Mouse (Mus musculus): ENCODE results near the gene 4930523C07Rik. TPM values are rescaled to one million over a fixed set of nuclear protein-coding genes. Genes with fewer than 3 reads are reported as not detected.

The 4930523C07Rik gene
- 2.3 and 3.2 TPM in 2 replicates for polyA plus RNA-seq (2014; fragmentation: Nextera tagmentation; extraction: Ambion mirVana)

GRCm38 (mm10) chr1:160044237-160045021, at the start of gene 4930523C07Rik:
Gene 4930523C07Rik, plus strand, starts transcription at chr1:160044382.
- peak within 1 kb of the TSS; percentile 49 for H3K9ac ChIP-seq (ENCODE audit: low read length)
- H3K4me2 ChIP-seq (ENCODE audit: low read depth, severe bottlenecking), result peak within 1 kb of the TSS; percentile 55
- no peaks in the 10 kb centered on the region for H3K9me3 ChIP-seq (ENCODE audit: control insufficient read depth, low read length)
- H3K36me3 ChIP-seq (ENCODE audit: control insufficient read depth, insufficient read depth, low read length), result no peaks in the 10 kb centered on the region
- ATAC-seq (ENCODE audit: insufficient number of reproducible peaks, low FRiP score, low TSS enrichment, low read depth) (peak; percentile 56; the same call in 1 of the 2 replicates), DNase-seq (ENCODE audit: low spot score) (peak; percentile 65)
- whole genome bisulfite sequencing, result 2% methylated on average over 33 of the region's 33 CpGs
- H3K27me3 ChIP-seq (ENCODE audit: control insufficient read depth, insufficient read depth, low read length), result no peaks in the 10 kb centered on the region
- no peak within 1 kb of the TSS for H3K27ac ChIP-seq (replicated peaks; ENCODE audit: low read depth, low read length)
- H3K4me1 ChIP-seq (ENCODE audit: control insufficient read depth, insufficient read depth, low read length), result no peaks in the 10 kb centered on the region; the same call in 1 of the 2 replicates
- peak within 1 kb of the TSS; percentile 33 for H3K4me3 ChIP-seq (ENCODE audit: low read depth, low read length)

DNA sequence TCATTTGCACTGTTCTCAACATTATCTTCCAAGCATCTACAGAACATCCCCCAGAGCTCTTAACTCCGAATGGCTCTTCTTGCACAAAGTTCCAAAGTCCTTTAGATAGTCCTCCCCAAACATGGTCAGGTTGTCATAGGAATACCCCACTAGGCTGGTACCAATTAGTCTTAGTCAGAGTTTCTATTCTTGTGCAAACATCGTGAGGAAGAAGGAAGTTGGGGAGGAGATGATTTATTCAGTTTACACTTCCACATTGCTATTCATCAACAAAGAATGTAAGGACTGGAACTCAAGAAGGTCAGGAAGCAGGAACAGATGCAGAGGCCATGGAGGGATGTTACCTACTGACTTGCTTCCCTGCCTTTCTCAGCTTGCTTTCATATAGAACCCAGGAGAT, 46.9 kb upstream of the 4930523C07Rik start:
- Histone ChIP-seq H3K9me3 (ENCODE audit: control insufficient read depth, low read length) (no peaks in the 10 kb centered on the region), H3K4me1 (ENCODE audit: control insufficient read depth, insufficient read depth, low read length) (no peaks in the 10 kb centered on the region), H3K4me2 (ENCODE audit: low read depth, severe bottlenecking) (no peak overlapping the region), H3K27ac (replicated peaks; ENCODE audit: low read depth, low read length) (no peak overlapping the region), H3K4me3 (ENCODE audit: low read depth, low read length) (no peak overlapping the region), H3K27me3 (ENCODE audit: control insufficient read depth, insufficient read depth, low read length) (no peaks in the 10 kb centered on the region), H3K9ac (ENCODE audit: low read length) (no peak overlapping the region), H3K36me3 (ENCODE audit: control insufficient read depth, insufficient read depth, low read length) (no peaks in the 10 kb centered on the region)
- 70% methylated on average over 2 of the region's 2 CpGs for WGBS
- no peak for DNase-seq (ENCODE audit: low spot score)
- ATAC-seq (ENCODE audit: insufficient number of reproducible peaks, low FRiP score, low TSS enrichment, low read depth), result no peak

GRCm38 (mm10) chr1:159998349-159998748, 45.8 kb upstream of the 4930523C07Rik start:
- whole genome bisulfite sequencing, result 71% methylated on average over 1 of the region's 1 CpGs
- H3K27ac ChIP-seq (replicated peaks; ENCODE audit: low read depth, low read length), result no peak overlapping the region
- ATAC-seq (ENCODE audit: insufficient number of reproducible peaks, low FRiP score, low TSS enrichment, low read depth), result no peak

GRCm38 (mm10) chr1:159999232-159999631, 45.0 kb upstream of the 4930523C07Rik start:
- Histone ChIP-seq H3K9ac (ENCODE audit: low read length) (no peak overlapping the region), H3K36me3 (ENCODE audit: control insufficient read depth, insufficient read depth, low read length) (no peaks in the 10 kb centered on the region), H3K4me3 (ENCODE audit: low read depth, low read length) (no peak overlapping the region), H3K27me3 (ENCODE audit: control insufficient read depth, insufficient read depth, low read length) (no peaks in the 10 kb centered on the region), H3K4me2 (ENCODE audit: low read depth, severe bottlenecking) (no peak overlapping the region), H3K9me3 (ENCODE audit: control insufficient read depth, low read length) (no peaks in the 10 kb centered on the region), H3K27ac (replicated peaks; ENCODE audit: low read depth, low read length) (no peak overlapping the region), H3K4me1 (ENCODE audit: control insufficient read depth, insufficient read depth, low read length) (no peaks in the 10 kb centered on the region)
- WGBS, result 82% methylated on average over 3 of the region's 3 CpGs
- no peak for DNase-seq (ENCODE audit: low spot score)
- no peak for ATAC-seq (ENCODE audit: insufficient number of reproducible peaks, low FRiP score, low TSS enrichment, low read depth)

More at GRCm38 (mm10) chr1:159998349-159998748, 45.8 kb upstream of the 4930523C07Rik start:
- Histone ChIP-seq H3K4me3 (ENCODE audit: low read depth, low read length) (no peak overlapping the region), H3K9ac (ENCODE audit: low read length) (no peak overlapping the region), H3K36me3 (ENCODE audit: control insufficient read depth, insufficient read depth, low read length) (no peaks in the 10 kb centered on the region), H3K9me3 (ENCODE audit: control insufficient read depth, low read length) (no peaks in the 10 kb centered on the region), H3K27me3 (ENCODE audit: control insufficient read depth, insufficient read depth, low read length) (no peaks in the 10 kb centered on the region), H3K4me2 (ENCODE audit: low read depth, severe bottlenecking) (no peak overlapping the region), H3K4me1 (ENCODE audit: control insufficient read depth, insufficient read depth, low read length) (no peaks in the 10 kb centered on the region)
- no peak for DNase-seq (ENCODE audit: low spot score)

DNA sequence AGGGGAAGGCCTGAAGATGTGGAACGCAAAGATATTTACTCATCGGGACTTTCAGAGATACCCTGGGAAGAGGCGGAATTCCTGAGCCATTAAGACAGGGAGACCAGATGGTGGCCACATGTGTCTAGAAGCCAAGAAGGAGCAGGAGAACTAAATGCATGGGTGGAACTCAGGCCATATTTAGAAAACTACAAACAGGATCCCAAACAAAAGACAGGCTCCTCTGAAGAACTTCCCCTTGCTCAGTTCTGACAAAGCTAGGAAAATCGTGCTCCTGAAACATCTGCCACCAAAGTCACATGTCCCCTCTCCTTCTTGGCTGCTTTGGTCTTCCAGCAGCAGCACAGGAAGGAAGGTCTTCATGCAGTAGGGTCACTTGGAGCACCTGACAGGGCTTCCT, 38.9 kb upstream of the 4930523C07Rik start:
- H3K27ac ChIP-seq (replicated peaks; ENCODE audit: low read depth, low read length), result no peak overlapping the region

GRCm38 (mm10) chr1:160006919-160007588, 37.1 kb upstream of the 4930523C07Rik start:
- H3K36me3 ChIP-seq (ENCODE audit: control insufficient read depth, insufficient read depth, low read length), result no peaks in the 10 kb centered on the region
- H3K4me1 ChIP-seq (ENCODE audit: control insufficient read depth, insufficient read depth, low read length), result no peaks in the 10 kb centered on the region
- H3K4me3 ChIP-seq (ENCODE audit: low read depth, low read length), result no peak overlapping the region
- no peak overlapping the region for H3K9ac ChIP-seq (ENCODE audit: low read length)
- 91% methylated on average over 8 of the region's 8 CpGs for WGBS
- no peaks in the 10 kb centered on the region for H3K9me3 ChIP-seq (ENCODE audit: control insufficient read depth, low read length)
- no peak overlapping the region for H3K4me2 ChIP-seq (ENCODE audit: low read depth, severe bottlenecking)
- no peak for ATAC-seq (ENCODE audit: insufficient number of reproducible peaks, low FRiP score, low TSS enrichment, low read depth)
- no peak overlapping the region for H3K27ac ChIP-seq (replicated peaks; ENCODE audit: low read depth, low read length)
- no peak for DNase-seq (ENCODE audit: low spot score)
- H3K27me3 ChIP-seq (ENCODE audit: control insufficient read depth, insufficient read depth, low read length), result no peaks in the 10 kb centered on the region

More for the DNA sequence above, 38.9 kb upstream of the 4930523C07Rik start:
- Histone ChIP-seq H3K27me3 (ENCODE audit: control insufficient read depth, insufficient read depth, low read length) (no peaks in the 10 kb centered on the region), H3K9ac (ENCODE audit: low read length) (no peak overlapping the region), H3K4me2 (ENCODE audit: low read depth, severe bottlenecking) (no peak overlapping the region), H3K4me3 (ENCODE audit: low read depth, low read length) (no peak overlapping the region), H3K36me3 (ENCODE audit: control insufficient read depth, insufficient read depth, low read length) (no peaks in the 10 kb centered on the region), H3K9me3 (ENCODE audit: control insufficient read depth, low read length) (no peaks in the 10 kb centered on the region), H3K4me1 (ENCODE audit: control insufficient read depth, insufficient read depth, low read length) (no peaks in the 10 kb centered on the region)
- ATAC-seq (ENCODE audit: insufficient number of reproducible peaks, low FRiP score, low TSS enrichment, low read depth), result no peak
- DNase-seq (ENCODE audit: low spot score), result no peak
- WGBS, result 69% methylated on average over 4 of the region's 4 CpGs

- Histone ChIP-seq H3K27ac (replicated peaks; ENCODE audit: low read depth, low read length) (no peak overlapping the region), H3K9ac (ENCODE audit: low read length) (no peak overlapping the region), H3K27me3 (ENCODE audit: control insufficient read depth, insufficient read depth, low read length) (no peaks in the 10 kb centered on the region), H3K4me3 (ENCODE audit: low read depth, low read length) (no peak overlapping the region), H3K4me1 (ENCODE audit: control insufficient read depth, insufficient read depth, low read length) (no peaks in the 10 kb centered on the region), H3K36me3 (ENCODE audit: control insufficient read depth, insufficient read depth, low read length) (no peaks in the 10 kb centered on the region), H3K4me2 (ENCODE audit: low read depth, severe bottlenecking) (no peak overlapping the region), H3K9me3 (ENCODE audit: control insufficient read depth, low read length) (no peaks in the 10 kb centered on the region)
- DNase-seq (ENCODE audit: low spot score), result no peak
- no peak for ATAC-seq (ENCODE audit: insufficient number of reproducible peaks, low FRiP score, low TSS enrichment, low read depth)
- WGBS, result 85% methylated on average over 3 of the region's 3 CpGs
These were observed 31.1 kb upstream of the 4930523C07Rik start for GRCm38 (mm10) chr1:160013042-160013441.

DNA sequence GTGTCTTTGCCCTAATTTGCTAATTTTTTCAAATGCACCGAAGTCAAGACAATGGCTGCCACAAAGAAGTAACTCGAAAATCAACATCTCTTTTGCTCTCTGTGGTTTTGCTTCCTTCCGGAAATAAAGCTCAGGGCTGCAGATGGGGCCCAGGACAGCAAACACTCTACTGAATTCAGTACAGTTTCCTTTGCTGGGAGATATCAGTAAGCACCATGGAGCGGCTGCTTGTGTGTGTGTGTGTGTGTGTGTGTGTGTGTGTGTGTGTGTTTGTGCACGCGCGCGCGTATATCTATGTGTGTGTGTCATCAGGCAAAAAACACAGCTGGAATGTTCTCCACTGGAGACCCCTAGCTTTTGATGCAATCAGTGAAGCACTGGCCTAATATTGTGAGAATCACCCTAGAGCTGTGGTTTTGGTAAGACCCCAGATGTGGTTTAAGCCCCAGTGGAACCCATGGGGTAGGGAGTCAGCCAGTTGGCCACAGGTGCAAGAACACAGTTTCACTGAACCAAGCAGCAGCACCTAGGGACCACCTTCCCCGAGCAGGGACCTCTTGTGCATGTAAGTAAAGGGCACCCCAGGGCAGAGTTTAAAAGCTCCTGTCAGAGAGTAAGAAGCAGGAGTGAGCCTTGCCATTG, 19.7 kb upstream of the 4930523C07Rik start:
- no peak for DNase-seq (ENCODE audit: low spot score)
- no peak overlapping the region for H3K9ac ChIP-seq (ENCODE audit: low read length)
- ATAC-seq (ENCODE audit: insufficient number of reproducible peaks, low FRiP score, low TSS enrichment, low read depth), result no peak
- H3K4me1 ChIP-seq (ENCODE audit: control insufficient read depth, insufficient read depth, low read length), result no peaks in the 10 kb centered on the region
- no peak overlapping the region for H3K4me3 ChIP-seq (ENCODE audit: low read depth, low read length)
- H3K36me3 ChIP-seq (ENCODE audit: control insufficient read depth, insufficient read depth, low read length), result no peaks in the 10 kb centered on the region
- no peak overlapping the region for H3K4me2 ChIP-seq (ENCODE audit: low read depth, severe bottlenecking)
- no peaks in the 10 kb centered on the region for H3K27me3 ChIP-seq (ENCODE audit: control insufficient read depth, insufficient read depth, low read length)
- H3K9me3 ChIP-seq (ENCODE audit: control insufficient read depth, low read length), result no peaks in the 10 kb centered on the region
- H3K27ac ChIP-seq (replicated peaks; ENCODE audit: low read depth, low read length), result no peak overlapping the region
- 90% methylated on average over 10 of the region's 10 CpGs for WGBS
